Mouse (Mus musculus): Measurements from ENCODE around the gene Arpp19. TPM values are rescaled to one million over a fixed set of nuclear protein-coding genes. Genes with fewer than 3 reads are reported as not detected.

Arpp19 gene
- total RNA-seq, 1 experiment = 192 TPM

DNA sequence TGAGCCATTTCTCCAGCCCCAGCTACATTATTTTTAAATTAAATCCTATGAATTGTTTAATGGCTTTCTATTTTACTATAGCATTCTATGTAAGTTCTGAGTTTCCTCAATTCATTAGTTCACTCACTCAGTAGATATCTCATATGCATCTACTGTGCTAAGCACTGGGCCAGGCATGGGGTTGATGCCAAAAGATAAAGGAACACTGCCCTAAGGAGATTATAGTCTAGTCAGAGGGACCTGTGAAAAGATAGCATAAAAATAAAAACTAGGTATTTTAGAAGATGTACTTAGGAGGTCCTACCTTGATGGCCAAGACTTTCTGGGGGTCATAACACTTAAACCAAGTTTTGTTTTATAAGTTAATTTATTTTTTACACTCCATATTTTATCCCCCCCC lies 64.7 kb downstream of the Arpp19 start:
- in situ Hi-C loops (cut with MboI; ENCODE audit: low sequenced_read_pairs in 2 of 2, unreplicated experiment in 2 of 2) = no loop called here
- Histone ChIP-seq H3K4me1 (ENCODE audit: control insufficient read depth in 2 of 2, insufficient read depth in 2 of 2, low read length in 2 of 2, poor library complexity in 1 of 2) (no peaks in the 10 kb centered on the region), H3K4me3 (ENCODE audit: insufficient read depth in 1 of 2, low read depth in 1 of 2, low read length in 2 of 2, poor library complexity in 1 of 2, severe bottlenecking in 1 of 2) (no peak overlapping the region), H3K27ac (ENCODE audit: insufficient read depth, low read depth, low read length, poor library complexity, severe bottlenecking) (no peak overlapping the region), H3K36me3 (ENCODE audit: control insufficient read depth, insufficient read depth, low read length, poor library complexity, severe bottlenecking) (no peaks in the 10 kb centered on the region), H3K9me3 (ENCODE audit: control insufficient read depth, insufficient read depth, low read depth, low read length) (no peaks in the 10 kb centered on the region), H3K9ac (ENCODE audit: insufficient read depth, low read depth, low read length, poor library complexity, severe bottlenecking) (no peak overlapping the region)
- no peak for TF ChIP-seq ZC3H11A (IDR thresholded peaks at IDR 0.05; ENCODE audit: borderline replicate concordance, low read depth, low read length)
- no peak for TF ChIP-seq MAFK (IDR thresholded peaks at IDR 0.05; ENCODE audit: insufficient read depth, low read depth, low read length)
- TF ChIP-seq ZNF384 (IDR thresholded peaks at IDR 0.05; ENCODE audit: low read depth, low read length) = no peak
- no peak for TF ChIP-seq CHD2 (IDR thresholded peaks at IDR 0.05; ENCODE audit: low read depth, low read length)
- no peak for TF ChIP-seq HCFC1 (IDR thresholded peaks at IDR 0.05; ENCODE audit: borderline replicate concordance, insufficient read depth, low read length)
- DNase-seq (ENCODE audit: low read depth, low spot score) = no peak

Other genes starting within 250 kb of the Arpp19 start
- gene Onecut1, start 175.7 kb upstream of the Arpp19 start, total RNA-seq (2012; rRNA removed) = 0.13 and 0.74 TPM in 2 replicates
- gene Fam214a, start 84.7 kb upstream of the Arpp19 start, total RNA-seq (2012; rRNA removed) = 4.9 and 5.2 TPM in 2 replicates
- 60.2 and 65.2 TPM in 2 replicates for gene Myo5a, start 33.4 kb downstream of the Arpp19 start, total RNA-seq (2012; rRNA removed)
- gene Myo5c, start 194.4 kb downstream of the Arpp19 start, total RNA-seq (2012; rRNA removed) = 7.5 and 7.6 TPM in 2 replicates